Mouse (Mus musculus): ENCODE results near the gene Ccr3.
"Not testable (repeated sequence)": the region's sequence is repeated elsewhere in the genome, so short reads cannot be mapped to it uniquely, and the experiment has no call there.

Gene Ccr3

GRCm38 (mm10) chr9:124040932-124041331 lies 19.2 kb downstream of the Ccr3 start:
- no peak for DNase-seq (ENCODE audit: extremely low spot score)

- DNase-seq (ENCODE audit: extremely low spot score) = no peak
Observed at GRCm38 (mm10) chr9:124053532-124053931, 31.8 kb downstream of the Ccr3 start.

GRCm38 (mm10) chr9:124056158-124056709 lies 34.5 kb downstream of the Ccr3 start:
- no peak for DNase-seq (ENCODE audit: extremely low spot score)

- no peak for DNase-seq (ENCODE audit: extremely low spot score)
Observed at GRCm38 (mm10) chr9:124059660-124060352, 38.0 kb downstream of the Ccr3 start.

- not testable (repeated sequence) for DNase-seq (ENCODE audit: extremely low spot score)
Observed at GRCm38 (mm10) chr9:124061474-124062432, 40.0 kb downstream of the Ccr3 start.

GRCm38 (mm10) chr9:124066572-124067103 lies 44.9 kb downstream of the Ccr3 start:
- DNase-seq (ENCODE audit: extremely low spot score) = no peak

GRCm38 (mm10) chr9:124068098-124069058 lies 46.6 kb downstream of the Ccr3 start:
- DNase-seq (ENCODE audit: extremely low spot score) = no peak

- no peak for DNase-seq (ENCODE audit: extremely low spot score)
Observed at GRCm38 (mm10) chr9:124071506-124071905, 49.7 kb downstream of the Ccr3 start.

GRCm38 (mm10) chr9:124079803-124080202 lies 58.0 kb downstream of the Ccr3 start:
- no peak for DNase-seq (ENCODE audit: extremely low spot score)

GRCm38 (mm10) chr9:124080471-124080870 lies 58.7 kb downstream of the Ccr3 start:
- DNase-seq (ENCODE audit: extremely low spot score) = not testable (repeated sequence)
